ENCODE assay signal across 10 mouse cellular contexts in the genomic region with DNA sequence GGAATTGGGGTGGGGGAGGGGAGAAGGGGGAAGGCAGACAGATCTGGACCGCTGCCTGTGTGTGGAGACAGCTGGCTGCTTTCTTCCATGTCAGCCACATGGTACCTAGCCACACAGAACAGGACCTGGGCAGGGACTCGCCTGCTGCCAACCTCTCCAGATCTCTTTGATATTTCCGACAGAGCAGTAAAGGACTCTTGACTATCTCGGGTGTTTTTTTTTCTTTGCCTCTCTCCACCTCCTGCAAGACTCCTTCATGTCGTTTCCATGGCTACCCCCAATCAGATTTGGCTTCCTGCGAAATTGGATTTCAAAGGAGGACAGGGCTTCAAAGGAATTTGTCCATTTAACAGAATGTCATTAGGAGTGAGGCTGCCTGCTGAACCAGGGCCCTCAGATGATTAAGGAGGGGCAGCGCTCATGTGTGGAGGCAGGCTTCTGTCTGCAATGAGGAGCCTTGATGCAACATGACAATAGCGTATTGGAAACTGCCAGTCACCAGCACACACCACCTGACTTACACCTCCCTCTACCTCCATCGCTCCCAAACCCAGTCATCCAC. TPM values are rescaled to one million over a fixed set of nuclear protein-coding genes. Genes with fewer than 3 reads are reported as not detected.
A peak's percentile ranks its signal among the peaks of the same experiment; 100 is the strongest.
DNase-seq lines count a peak whose midpoint lies in the region; ATAC-seq lines count a peak whose summit lies in the region.
"Had no signal": no experiment of that assay in that cellular context is flagged by ENCODE, and none has a peak within 500 bp of the region (broad histone marks: within the 10 kb centered on the region; RNA-seq: fewer than 3 reads in every experiment).

No protein-coding gene starts in this region.

- peak; percentile 6 for DNase-seq in left cerebral cortex, adult 18-20 months (ENCODE audit: low spot score in 2 of 2)
- no peak for DNase-seq in left cerebral cortex, adult 11 months (ENCODE audit: low spot score)
- DNase-seq in embryo, embryonic 10.5 days (ENCODE audit: low spot score), result peak; percentile 65
- DNase-seq in forelimb bud, embryonic 11.5 days (ENCODE audit: low read depth, low spot score), result peak; percentile 35
- no peak for DNase-seq in spleen, postnatal 14 days (ENCODE audit: low spot score in 2 of 2)

- ATAC-seq in midbrain, embryonic 13.5 days, result peak; percentile 91
- ATAC-seq in erythroblast, adult 5-6 weeks (replicated peaks; ENCODE audit: low FRiP score, poor library complexity, severe bottlenecking), result no peak
- no peak for ATAC-seq in intestine, embryonic 16.5 days

- 5% methylated on average over 9 of the region's 9 CpGs for WGBS in midbrain, embryonic 13.5 days
- 19% methylated on average over 9 of the region's 9 CpGs for whole genome bisulfite sequencing in intestine, embryonic 16.5 days

- peaks cover 57% of the 10 kb centered on the region for H3K4me1 ChIP-seq in midbrain, embryonic 13.5 days (replicated peaks)
- H3K4me1 ChIP-seq in intestine, embryonic 16.5 days (ENCODE audit: control insufficient read depth, insufficient read depth, low read length), result 0 out of 2 replicates have a peak, but pooled peaks cover 5% of the 10 kb centered on the region

- peaks cover 19% of the 10 kb centered on the region for H3K27me3 ChIP-seq in midbrain, embryonic 13.5 days
- peaks cover 26% of the 10 kb centered on the region for H3K27me3 ChIP-seq in intestine, embryonic 16.5 days (replicated peaks; ENCODE audit: control insufficient read depth, insufficient read depth, low read length)

- peak overlapping the region; percentile 92 for H3K27ac ChIP-seq in midbrain, embryonic 13.5 days
- H3K27ac ChIP-seq in intestine, embryonic 16.5 days (ENCODE audit: low read length), result no peak overlapping the region

- H3K36me3 ChIP-seq in midbrain, embryonic 13.5 days, result no peaks in the 10 kb centered on the region
- H3K36me3 ChIP-seq in intestine, embryonic 16.5 days (ENCODE audit: control insufficient read depth, insufficient read depth, low read length), result no peaks in the 10 kb centered on the region

- H3K9ac ChIP-seq in midbrain, embryonic 13.5 days (replicated peaks), result no peak overlapping the region; the same call in 1 of the 2 replicates
- no peak overlapping the region for H3K9ac ChIP-seq in intestine, embryonic 16.5 days (ENCODE audit: low read depth, low read length)

- no peaks in the 10 kb centered on the region for H3K9me3 ChIP-seq in midbrain, embryonic 13.5 days
- H3K9me3 ChIP-seq in intestine, embryonic 16.5 days (ENCODE audit: control insufficient read depth, low read length), result no peaks in the 10 kb centered on the region

- H3K4me3 ChIP-seq in midbrain, embryonic 13.5 days (replicated peaks), result no peak overlapping the region
- H3K4me3 ChIP-seq in intestine, embryonic 16.5 days (ENCODE audit: low read length), result no peak overlapping the region
- H3K4me3 ChIP-seq: erythroblast, embryonic 14.5 days; myocyte had no signal

- peak overlapping the region; percentile 32 for H3K4me2 ChIP-seq in midbrain, embryonic 13.5 days (replicated peaks)
- H3K4me2 ChIP-seq in intestine, embryonic 16.5 days (ENCODE audit: low read depth, low read length), result no peak overlapping the region

RNA-seq across cellular contexts. Expression of gene Skap1, which starts 2.1 kb away (rescaled TPM):
- total RNA-seq in left cerebral cortex, adult 18-20 months (2021), result 1 to 10 TPM; 1.9 to 2.1 TPM
- polyA plus RNA-seq in midbrain, embryonic 13.5 days (2015; fragmentation: Nextera tagmentation; extraction: Ambion mirVana), result 3.4 and 4.0 TPM in 2 replicates
- not detected in 2 replicates for total RNA-seq in erythroblast, adult 5-6 weeks (2015; ENCODE audit: low replicate concordance)
- total RNA-seq in erythroblast, adult 5-6 weeks (2017; ENCODE audit: low replicate concordance), result 2.6 TPM in 1 of 2 replicates, not detected in the other
- 0.67 and 0.88 TPM in 2 replicates for polyA plus RNA-seq in intestine, embryonic 16.5 days (2015; fragmentation: Nextera tagmentation; extraction: Ambion mirVana)
- polyA plus RNA-seq: erythroblast, embryonic 14.5 days had no signal

Comparison
In these comparisons a context has a peak if more than half of its experiments do, and no peak if none do; other contexts are left out.
1. DNase-seq: peak in left cerebral cortex, adult 18-20 months (2 of 2), embryo, embryonic 10.5 days (single experiment) and forelimb bud, embryonic 11.5 days (single experiment); none in left cerebral cortex, adult 11 months (single experiment) and spleen, postnatal 14 days (0 of 2).